Mouse (Mus musculus) cerebellum, adult 9-10 months (tissue): Measurements from ENCODE around the gene Epb41.

Source experiments
- DNase-seq: peaks from one replicate; pipeline ENCODE4 v3.0.0; 2022

Gene Epb41

DNA sequence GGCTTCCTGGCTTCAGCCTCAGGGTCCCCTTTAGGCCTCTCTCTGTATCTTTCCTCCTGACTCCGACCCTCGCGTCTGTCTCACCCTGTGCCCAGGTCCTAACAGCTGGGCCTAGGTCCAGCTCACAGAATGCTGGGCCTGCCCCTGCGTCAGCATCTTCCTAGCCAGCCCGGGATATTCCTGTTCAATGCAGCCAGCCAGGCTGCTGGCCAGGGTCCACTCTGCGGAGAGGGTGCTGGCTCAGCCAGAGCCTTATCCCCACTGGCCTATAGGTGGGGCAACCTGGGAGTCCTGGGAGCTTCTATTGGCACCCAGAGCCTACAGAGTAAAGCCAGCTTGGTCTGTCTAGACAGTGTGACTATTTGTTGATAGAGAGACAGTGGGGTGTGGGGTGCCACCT, 2.2 kb downstream of the Epb41 start:
- DNase-seq = peak; percentile 65

DNA sequence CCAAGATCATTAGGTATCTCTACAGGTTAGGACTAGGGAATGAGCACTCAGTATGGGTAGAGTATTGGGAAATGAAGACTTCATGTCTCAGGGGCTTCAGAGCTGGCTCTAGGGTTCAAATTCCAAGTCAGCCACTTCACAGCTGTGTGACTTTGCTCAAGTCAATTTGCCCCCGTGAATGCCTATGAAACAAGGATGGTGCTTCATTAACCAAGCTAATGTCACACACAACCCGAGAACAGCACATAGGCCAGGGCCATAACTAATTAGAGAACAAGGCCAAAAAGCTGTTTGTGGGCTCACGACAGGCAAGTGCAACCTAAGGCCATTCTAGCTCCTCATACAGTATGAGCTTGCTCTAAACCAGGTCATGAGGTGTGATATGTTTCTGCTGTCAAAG, 3.0 kb downstream of the Epb41 start:
- DNase-seq = no peak

DNA sequence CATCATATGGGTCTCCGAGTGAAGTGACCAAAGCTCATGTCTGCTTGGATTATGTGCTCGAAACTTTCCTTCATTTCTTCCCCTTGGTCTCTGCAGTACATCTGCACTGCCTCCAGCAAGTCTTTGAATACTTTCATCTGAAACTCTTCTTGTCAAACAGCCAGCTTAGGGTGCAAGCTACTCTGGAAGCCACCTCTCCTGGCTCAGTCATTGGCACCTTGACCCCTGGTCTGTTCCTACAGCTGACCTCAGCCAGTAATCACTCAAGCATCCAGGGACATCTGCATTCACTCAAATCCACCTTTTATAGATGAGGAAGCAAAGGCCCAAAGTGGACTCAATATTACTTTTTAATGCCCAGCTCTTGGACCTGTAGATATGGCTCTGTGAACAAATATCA, 3.4 kb downstream of the Epb41 start:
- peak; percentile 34 for DNase-seq

DNA sequence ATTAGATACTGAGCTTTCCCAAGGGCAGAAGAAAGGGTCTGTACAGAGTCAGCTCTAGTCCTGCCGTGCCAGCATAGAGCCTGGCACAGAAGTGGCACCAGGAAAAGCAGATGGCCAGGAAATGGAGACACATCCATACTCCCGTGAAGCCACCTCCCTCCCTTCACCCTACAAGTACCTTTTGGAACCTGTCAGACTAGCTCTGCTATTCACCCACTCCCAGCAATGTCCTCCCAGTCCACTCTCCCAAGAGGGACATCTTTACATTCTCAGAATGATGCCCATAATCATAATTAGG, 7.2 kb downstream of the Epb41 start:
- peak; percentile 84 for DNase-seq

DNA sequence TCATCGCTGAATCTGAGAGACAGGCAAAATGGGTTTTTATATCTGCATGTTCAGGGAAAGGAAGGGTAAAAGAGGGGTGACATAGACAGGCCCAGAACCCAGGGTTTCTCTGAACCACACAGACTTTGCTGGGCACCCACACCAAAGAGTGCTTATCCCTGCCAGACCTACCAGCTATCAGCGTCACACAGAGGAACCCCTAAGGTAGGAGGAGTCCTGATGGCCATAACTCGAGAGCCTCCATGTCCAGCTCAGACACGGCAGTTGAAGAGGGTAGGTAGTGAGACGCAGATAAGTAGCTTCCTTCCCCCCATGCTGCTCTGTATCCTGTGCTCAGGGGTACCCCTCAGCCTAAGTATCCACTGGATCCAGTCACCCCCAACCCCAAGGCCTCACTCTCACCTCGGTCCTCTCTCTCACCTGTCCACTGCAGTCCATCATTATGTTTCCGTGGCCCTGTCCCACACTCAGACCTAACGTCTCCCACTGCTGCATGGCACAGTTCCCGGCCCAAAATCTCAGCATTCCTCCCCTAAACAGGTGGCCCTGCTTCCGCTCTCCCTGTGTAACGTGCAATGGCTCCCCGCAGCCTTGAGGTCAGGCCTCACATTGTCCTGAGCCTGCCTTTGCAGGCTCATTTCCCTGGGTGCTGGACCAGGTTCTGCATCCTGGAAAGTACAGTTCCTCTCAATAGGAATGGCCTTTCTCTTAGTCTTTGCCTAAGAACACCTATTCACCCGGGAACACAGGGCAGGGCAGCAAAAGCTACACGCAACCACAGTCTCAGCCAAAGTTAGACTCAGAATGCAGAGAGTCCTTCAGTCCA, 7.8 kb downstream of the Epb41 start:
- peak; percentile 71 for DNase-seq

DNA sequence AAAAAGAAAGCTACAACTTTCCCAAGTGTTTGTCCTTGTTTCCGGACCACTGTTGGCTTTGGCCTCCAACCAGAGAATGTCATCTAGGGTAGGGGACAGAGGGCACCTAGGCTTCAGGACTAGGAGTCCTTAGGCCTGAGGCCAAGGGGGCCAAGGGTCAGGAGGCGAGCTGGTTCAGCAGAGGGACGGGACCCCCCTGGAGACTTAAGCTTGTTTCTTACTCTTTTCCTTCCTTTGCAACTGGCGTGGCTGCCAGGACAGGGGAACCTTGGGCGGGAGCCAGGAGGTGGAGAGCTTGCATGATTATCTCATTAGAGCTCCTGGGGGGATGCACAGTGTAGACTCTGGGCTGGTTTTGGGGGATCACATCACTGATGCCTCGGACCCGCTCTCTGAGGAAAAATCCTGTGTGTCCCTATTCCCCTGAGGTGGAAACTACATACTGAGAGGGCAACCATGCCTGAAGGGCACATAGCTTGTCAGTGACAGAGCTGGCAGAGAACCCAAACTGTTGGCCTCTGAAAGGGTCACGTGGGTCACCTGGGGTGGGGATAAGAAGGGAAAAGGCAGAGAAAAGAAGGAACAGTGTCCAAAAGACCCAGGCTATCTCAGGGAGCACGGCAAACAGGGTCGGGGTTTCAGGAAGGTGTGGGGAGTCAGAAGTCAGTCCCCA, 8.9 kb downstream of the Epb41 start:
- DNase-seq = peak; percentile 80

DNA sequence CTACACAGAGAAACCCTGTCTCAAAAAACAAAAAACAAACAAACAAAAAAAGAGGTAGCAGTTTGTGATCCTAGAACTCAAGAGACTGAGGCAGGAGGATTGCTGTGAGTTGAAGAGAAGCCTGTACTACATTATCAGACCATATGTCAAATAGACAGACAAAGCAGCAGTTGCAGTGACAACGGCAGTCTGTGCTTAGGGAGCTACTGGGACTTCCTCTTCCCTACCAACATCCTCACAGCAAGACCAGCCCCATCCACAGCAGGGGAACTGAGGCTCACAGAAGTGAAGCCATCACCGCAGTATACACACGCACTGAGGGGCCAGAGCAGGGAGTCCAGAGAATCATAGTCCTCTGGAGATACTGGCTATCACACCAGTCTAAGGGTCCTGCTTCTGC, 9.5 kb downstream of the Epb41 start:
- no peak for DNase-seq

DNA sequence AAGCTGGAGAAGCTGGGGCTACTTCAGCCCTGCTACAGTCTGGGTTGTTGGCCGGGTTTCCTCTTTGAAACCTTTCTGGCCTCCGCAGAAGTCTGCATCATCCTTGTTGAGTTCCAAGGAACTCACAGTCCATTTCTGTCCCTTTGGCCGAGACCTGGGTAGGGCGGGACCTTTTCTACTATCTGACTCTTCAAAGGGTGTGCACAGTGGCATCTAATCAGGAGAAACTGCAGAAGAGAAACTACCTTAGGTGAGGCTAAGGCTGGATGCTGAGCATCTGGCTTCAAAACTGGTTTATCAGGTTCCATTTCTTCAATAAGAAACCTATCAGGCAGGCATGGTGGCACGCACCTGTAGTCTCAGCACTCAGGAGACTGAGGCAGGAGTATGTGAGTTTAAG, 10.6 kb downstream of the Epb41 start:
- DNase-seq = no peak

DNA sequence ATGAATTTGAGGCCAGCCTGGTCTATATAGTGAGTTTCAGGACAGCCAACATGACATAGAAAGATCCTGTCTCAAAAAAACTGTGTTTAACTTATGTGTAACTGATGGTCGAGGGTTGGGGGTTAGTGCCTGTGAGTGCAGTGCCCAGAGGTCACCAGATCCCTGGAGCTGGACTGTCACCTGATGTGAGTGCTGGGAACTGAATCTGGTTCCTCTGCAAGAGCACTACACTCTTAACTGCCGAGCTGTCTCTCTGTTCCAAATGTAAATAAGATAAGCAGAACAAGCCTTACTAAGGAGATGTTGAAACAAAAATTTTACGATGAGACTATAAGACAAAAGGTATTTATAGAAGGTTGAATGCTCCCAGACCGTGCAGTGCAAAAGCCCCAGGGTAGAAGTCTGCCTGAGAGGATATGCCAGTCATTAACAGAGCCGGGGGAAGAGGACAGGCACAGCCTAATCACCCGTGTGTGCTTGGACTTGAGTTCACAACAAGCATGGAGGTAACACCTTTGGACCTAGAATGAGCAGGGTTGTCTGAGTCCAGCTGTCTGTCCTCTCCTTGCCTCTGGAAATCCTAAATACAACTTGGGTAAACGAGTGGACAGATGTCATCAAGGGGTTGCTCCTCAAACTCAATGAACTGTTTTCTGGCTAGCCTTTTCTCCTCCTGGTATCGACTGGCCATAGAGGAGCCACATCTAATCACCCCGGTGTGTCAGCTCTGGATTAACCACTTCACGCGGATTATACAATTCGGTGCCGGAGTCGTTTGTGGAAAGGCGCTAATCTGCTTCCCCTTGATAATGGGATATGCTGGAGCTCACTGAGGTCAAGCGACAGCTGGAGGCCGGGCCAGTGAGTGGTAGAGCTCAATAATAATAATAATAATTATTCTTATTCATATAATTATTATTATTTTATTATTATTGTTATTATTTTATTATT, 11.9 kb downstream of the Epb41 start:
- no peak for DNase-seq

DNA sequence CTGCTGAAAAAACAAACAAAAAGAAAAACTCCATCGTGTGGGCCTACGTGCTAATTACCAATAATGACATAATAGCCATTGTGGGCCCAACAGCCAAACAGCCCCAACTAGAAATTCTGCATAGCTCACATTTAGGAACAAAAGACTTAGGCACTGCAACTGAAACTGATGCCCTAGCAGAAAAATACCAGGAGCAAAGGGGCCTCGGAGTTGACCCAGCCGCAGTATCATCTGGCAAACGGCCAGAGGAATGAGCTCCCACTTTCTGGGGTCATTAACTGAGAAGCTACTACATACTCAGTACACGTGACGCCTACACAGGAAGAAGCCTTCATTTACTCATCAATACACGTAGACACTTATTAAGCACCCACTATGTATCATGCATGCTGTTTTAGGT, 12.8 kb downstream of the Epb41 start:
- no peak for DNase-seq

DNA sequence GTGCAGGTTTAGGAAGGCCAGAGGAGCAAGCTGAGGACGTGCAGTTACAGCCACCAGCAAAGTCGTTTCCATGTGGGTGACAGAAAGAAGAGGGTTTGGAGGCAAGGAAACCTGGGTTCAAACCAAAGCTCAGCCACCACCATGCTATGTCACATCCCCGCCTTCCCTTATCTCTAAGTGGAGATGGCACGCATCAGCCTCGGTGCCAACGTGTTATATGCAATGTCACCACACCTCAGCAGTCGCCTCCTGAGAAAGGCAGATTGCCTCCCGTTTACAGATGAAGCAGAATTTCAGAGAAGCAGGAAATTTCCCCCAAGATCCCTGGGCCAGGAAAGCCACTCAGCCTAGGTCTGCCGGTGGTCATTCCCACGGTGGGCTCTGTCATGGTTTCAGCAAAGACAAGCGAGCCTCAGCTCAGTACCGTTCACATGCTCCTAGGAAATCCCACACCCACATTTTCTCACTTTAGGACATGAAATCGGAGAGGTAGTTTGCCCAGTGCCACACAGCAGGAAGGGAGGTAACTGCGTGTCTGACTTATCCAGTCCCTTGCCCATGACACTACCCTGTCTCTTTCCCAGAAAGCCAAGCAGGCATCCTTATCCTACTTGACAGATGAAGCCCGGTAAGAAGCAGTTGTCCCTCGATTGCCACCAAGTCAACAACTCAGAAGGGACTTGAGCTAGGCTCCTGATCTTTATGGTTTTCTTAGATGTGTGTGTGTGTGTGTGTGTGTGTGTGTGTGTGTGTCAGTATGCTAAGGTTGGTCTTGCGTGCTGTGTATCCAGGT, 14.9 kb downstream of the Epb41 start:
- no peak for DNase-seq

DNA sequence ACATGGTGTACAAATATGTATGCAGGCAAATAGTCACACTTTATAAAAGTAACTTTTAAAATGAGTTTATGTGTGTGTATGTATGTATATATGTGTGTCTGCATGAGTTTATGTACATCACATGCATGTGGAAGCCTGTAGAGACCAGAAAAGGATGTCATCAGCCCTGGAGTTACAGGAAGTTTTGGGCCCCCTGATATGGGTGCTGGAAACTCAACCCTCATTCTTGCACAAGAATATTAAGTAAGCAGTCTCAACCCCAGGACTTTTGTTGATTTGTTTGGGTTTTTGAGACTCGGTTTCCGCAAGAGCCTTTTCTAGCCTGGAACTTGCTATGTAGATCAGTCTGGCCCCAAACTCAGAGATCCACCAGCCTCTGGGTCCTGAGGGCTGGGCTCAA, 15.6 kb downstream of the Epb41 start:
- DNase-seq = no peak

DNA sequence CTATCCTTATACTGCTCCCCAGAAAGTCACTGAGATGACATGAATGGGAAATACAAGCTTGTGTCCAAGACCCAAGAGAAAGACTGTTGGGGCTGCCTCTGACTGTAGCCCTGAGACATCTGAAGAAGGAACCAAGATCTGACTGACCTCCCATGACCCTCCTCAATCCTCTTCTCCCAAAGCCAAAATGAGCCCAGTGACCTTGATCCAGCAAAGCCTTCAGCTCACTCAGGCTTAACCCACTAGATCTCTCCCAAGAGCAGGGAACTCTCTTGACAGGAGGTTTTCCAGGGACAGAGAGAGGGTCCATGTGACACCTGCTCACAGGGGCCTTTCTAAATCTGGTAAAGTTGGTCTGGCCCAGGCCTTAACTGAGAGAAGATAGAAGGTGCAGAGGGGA, 17.8 kb downstream of the Epb41 start:
- no peak for DNase-seq

DNA sequence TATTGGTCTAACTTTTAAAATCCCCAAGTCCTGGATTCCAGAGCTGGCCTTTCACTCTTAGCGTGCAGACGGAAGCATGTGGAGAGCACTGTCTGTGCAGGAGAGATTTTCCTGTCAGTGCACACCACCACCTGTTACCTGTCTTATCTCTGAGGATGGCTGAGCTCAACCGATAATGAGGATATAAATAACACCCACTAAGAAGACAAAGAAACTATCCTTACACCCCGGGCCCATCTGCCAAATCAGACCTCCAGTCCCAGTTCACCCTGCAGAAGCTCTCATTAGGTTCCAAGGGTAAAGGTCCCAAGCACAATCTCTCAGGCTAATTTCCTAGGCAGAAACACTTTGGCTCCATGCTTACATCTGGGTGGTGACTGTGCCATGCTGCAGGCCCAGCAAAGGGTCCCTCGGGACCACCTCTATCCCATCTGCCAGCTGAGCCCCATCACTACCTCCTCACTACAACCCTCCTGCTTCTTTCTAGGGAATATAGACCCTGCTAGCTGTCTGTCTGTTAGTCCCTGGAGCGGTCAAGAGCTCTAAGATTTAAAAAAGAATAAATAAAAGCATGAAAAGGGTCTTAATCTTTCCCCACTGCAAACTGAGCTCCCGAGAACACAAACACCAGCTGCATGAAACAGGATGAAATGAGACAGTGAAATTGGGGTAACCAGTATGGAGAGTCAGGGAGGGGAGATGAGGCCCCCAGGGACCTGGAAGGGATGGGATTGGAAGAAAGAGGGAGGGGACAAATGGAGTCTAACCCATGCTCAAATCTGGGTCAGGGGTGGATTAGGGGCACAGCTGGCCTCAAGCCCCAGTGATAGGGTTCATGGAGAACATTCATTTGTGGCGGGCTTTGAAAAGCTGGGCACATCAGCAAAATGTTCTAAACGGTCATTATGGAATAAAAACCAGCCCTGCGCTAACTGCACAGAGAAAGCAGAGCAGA, 23.5 kb downstream of the Epb41 start:
- DNase-seq = no peak

DNA sequence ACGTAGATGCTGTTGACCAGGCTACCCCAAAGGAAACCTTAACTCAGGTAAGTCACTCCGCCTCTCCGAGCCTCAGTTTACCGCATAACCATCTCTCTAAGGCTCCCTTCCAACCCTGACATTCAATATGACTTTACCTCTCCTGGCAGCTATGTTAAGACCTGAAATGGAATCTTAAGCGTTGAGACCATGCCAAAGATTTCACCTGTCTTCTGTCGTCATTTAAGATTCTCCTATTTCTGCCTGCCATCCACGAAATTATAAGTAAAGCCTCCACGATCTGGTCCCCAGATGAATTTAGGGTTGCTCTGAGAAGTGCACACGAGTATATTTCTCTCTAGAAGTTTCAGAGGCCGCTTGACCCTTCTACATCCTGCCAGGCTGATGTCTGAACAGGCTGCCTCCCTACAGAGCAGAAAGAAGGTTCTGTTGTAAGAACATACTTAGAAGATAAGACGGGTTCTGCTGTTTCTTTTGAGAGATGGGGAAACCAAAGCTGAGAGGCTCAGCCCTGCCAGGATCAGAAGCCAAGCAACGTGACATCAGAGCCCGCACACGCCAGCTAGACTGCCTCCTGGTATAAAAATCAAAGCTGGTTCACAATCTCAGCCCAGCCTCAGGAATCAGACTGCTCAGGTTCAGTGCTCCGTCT, 25.4 kb downstream of the Epb41 start:
- peak; percentile 76 for DNase-seq

DNA sequence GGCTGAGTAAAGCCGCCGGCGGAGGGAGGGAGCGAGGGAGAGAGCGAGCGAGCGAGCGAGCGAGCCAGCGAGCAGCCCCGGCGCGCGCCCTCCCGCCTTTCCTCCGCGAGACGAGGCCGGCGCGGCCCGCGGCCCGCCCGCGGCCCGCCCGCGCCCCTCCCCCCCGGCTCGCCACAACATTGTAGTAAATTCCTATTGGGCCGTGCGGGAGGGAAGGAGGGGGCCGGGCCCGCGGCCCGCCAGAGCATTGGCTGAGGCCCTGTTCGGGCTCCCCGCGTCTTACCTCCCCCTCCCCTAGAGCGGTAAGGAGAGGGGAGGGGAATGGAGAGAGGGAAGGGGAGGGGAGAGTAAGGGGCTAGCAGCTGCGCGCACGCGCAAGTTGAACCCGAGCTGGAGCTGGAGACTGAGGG, 26.1 kb downstream of the Epb41 start:
- DNase-seq = peak; percentile 93

DNA sequence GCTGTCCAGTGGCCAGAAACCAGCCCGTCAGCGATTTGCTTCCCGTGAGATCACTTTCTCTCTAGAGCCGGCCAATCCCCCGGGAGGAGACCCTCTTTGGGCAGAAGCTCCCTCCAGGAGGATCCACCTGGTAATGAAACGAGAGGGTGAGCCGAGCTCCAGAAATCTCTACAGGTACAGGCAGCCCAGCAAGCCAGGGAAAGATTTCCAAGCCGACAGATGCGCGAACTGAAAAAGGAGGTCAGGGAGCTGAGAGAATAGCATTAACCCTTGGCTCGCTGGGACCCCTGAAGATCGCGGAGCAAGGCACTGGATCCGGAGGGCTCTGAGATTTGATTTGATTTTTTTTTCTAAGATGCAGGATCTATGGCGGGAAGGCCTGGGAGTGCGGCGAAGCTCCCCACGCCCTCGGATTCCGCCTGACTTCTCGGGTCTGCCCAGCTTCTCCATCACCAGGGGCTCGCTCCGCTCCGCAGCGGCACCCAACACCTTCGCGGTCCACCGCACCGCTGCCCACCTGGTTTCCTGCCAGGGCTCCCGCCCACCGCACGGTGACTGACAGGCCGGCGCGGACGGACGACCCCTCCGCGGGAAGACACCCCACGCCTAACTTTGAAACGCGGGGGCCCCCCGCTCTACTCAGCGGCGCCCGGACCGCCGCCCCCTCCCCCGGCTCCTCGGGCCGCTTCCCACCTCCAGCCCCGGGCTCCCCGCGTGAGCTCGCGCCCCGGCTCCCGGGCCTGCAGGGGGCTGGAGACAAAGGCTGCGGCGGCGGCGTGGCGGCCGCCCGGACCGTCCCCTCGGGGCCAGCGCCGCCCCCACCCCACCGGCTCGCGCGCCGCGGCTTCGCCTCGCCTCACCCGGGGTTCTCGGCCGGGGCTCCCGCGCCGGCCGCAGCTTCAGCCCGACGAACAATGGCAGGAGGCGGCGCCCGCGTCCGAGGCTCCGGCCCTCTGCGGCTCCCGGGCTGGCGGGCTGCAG, 26.8 kb downstream of the Epb41 start:
- peak; percentile 89 for DNase-seq

DNA sequence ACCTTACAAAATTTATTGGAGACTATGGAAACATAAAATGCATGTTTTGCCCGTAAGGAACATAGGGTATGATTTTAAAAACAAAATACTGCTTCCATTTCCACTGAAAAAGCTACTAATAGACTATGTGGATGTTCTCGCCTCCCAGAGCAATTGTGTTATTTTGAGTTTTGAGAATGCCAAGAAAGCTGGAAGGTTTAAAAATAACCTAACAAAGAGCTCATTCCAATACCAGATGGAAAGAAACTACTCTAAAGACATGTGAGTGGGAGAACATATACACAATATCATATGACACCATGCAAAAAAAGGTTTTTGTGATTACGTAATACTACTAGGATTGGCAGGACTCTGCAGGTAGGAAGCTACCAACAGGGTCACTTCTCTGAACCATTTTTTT, 31.4 kb downstream of the Epb41 start:
- no peak for DNase-seq

DNA sequence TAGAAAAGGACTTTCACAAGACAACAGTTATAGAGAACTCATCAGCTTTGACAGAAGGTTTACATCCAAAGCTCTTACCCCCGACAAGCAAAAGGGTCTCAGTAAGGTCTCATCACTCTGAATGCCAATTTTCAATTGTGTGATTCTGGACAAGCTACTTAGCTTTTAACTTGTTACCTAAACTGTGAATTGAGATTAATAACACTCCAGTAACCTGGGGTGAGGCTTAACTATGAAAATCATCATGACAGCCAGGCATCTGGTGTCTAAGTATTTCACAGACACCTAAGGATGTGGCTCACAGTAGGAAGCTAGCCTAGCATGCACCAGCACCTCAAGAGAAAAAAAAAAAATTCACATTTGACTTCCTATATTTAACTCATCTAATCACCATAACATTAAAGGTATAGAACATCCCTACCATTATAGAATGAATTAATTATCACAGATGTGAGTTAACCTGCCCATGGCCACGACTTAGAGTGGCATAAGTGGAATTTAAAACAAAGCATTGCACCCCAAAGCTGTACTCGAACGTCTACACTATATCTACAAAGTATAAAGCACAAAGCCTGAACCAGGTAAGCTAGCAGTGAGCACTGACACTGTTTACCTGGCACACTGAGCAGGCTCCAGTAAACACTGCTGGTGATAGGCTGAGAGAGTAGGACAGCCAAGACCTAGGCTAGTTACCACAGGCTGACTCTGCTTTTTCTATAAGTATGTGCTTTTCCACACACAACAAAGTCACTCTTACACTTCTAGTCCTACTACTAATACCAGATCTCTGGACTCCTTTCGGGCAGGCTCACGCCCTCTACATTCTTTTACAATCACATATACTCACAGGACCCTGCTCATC, 33.4 kb downstream of the Epb41 start:
- DNase-seq = no peak
